In the genomic region with DNA sequence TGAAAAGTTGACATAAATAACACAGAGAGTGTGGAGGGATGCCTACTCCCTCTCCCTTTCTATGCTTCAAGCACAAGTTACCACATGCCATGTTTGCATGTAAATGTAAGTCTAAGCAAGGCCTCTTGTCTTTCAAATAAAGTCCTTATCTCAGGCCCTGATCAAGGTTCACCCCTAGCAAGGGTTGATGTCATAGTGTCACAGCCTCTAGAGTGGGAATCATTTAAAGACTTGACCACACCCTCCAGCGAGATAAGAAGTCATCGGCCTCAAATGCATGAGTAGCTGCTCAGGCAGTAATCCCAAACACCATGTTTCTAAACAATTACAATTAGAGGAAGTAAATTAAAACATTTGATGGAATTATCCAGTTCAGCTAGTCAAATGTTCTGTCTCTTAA, we compare ENCODE assay signal across 10 mouse cellular contexts.
"Had no signal": no experiment of that assay in that cellular context is flagged by ENCODE, and none has a peak within 500 bp of the region (broad histone marks: within the 10 kb centered on the region; RNA-seq: fewer than 3 reads in every experiment).

No protein-coding gene starts in this region.

- DNase-seq: liver, postnatal 0 days; lung, adult 2 months; lung, postnatal 14 days; lung, postnatal 36 days; right cerebral cortex, postnatal 25 days; right cerebral cortex, postnatal 4 days; spleen, adult 18-20 months; thymus, adult 18-20 months; thymus, postnatal 14 days; thymus, postnatal 4 days had no signal
